Mouse (Mus musculus): ENCODE measurements around the gene Raver1.

Raver1 gene

GRCm38 (mm10) chr9:21041308-21041707, 50.5 kb downstream of the Raver1 start:
- DNase-seq (ENCODE audit: extremely low spot score) = no peak

GRCm38 (mm10) chr9:21039779-21040178, 52.0 kb downstream of the Raver1 start:
- no peak for DNase-seq (ENCODE audit: extremely low spot score)

GRCm38 (mm10) chr9:21037481-21037891, 54.3 kb downstream of the Raver1 start:
- DNase-seq (ENCODE audit: extremely low spot score) = peak; percentile 35

- DNase-seq (ENCODE audit: extremely low spot score) = no peak
Measured at GRCm38 (mm10) chr9:21036666-21037065, 55.1 kb downstream of the Raver1 start.

- DNase-seq (ENCODE audit: extremely low spot score) = no peak
Measured at GRCm38 (mm10) chr9:21036161-21036560, 55.6 kb downstream of the Raver1 start.

- no peak for DNase-seq (ENCODE audit: extremely low spot score)
Measured at GRCm38 (mm10) chr9:21035586-21035985, 56.2 kb downstream of the Raver1 start.

GRCm38 (mm10) chr9:21034481-21035085, 57.2 kb downstream of the Raver1 start:
- DNase-seq (ENCODE audit: extremely low spot score) = peak; percentile 48

GRCm38 (mm10) chr9:21033136-21033535, 58.7 kb downstream of the Raver1 start:
- peak; percentile 79 for DNase-seq (ENCODE audit: extremely low spot score)

GRCm38 (mm10) chr9:21032491-21032890, 59.3 kb downstream of the Raver1 start:
- no peak for DNase-seq (ENCODE audit: extremely low spot score)

- peak; percentile 19 for DNase-seq (ENCODE audit: extremely low spot score)
Measured at GRCm38 (mm10) chr9:21031896-21032351, 59.9 kb downstream of the Raver1 start, which contains the start of gene Icam5. TSS of gene Icam5 (plus strand) at chr9:21032073.

- peak; percentile 61 for DNase-seq (ENCODE audit: extremely low spot score)
Measured at GRCm38 (mm10) chr9:21031251-21031895, 60.4 kb downstream of the Raver1 start.

- DNase-seq (ENCODE audit: extremely low spot score) = peak; percentile 83
Measured at GRCm38 (mm10) chr9:21030781-21031250, 61.0 kb downstream of the Raver1 start.

GRCm38 (mm10) chr9:21030055-21030600, 61.7 kb downstream of the Raver1 start:
- no peak for DNase-seq (ENCODE audit: extremely low spot score)

- peak; percentile 84 for DNase-seq (ENCODE audit: extremely low spot score)
Measured at GRCm38 (mm10) chr9:21029291-21030054, 62.3 kb downstream of the Raver1 start, which contains the start of gene Icam4. TSS of gene Icam4 (plus strand) at chr9:21029373.

GRCm38 (mm10) chr9:21028560-21029110, 63.2 kb downstream of the Raver1 start:
- no peak for DNase-seq (ENCODE audit: extremely low spot score)

GRCm38 (mm10) chr9:21027774-21028290, 64.0 kb downstream of the Raver1 start:
- DNase-seq (ENCODE audit: extremely low spot score) = no peak

GRCm38 (mm10) chr9:21026849-21027248, 65.0 kb downstream of the Raver1 start:
- no peak for DNase-seq (ENCODE audit: extremely low spot score)

- DNase-seq (ENCODE audit: extremely low spot score) = no peak
Measured at GRCm38 (mm10) chr9:21025258-21025810, 66.5 kb downstream of the Raver1 start.
